Mouse (Mus musculus): ENCODE data around the gene Ssx2ip.

DNA sequence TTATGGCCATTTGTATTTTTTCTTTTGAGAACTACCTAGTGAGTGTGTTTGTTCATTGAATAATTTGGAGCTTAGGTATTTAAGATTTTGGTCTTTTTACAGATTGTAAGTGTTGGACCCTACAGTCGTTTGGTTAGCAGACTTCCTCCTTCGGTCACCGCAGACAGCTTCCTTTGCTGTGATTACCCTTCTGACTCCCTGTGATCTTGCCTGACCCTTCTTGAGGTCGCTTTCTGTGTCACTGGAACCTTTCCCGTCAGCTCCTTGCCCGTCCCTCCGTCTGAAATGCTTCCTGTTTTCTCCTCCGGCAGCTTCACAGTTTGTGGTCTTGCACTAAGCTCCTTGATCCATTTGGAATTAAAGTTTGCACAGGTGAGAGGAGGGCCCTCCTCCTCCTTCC lies 17.3 kb downstream of the Ssx2ip start:
- TF ChIP-seq POLR2A (IDR thresholded peaks at IDR 0.05; ENCODE audit: insufficient read depth, low read depth, low read length) (no peak), CTCF (IDR thresholded peaks at IDR 0.05; ENCODE audit: insufficient read depth, low read depth, low read length) (no peak)
